Mouse (Mus musculus): ENCODE measurements around the gene Otulinl.

Otulinl gene

GRCm38 (mm10) chr15:27656626-27657025 lies 24.8 kb downstream of the Otulinl start:
- no peak for DNase-seq (ENCODE audit: low spot score)

GRCm38 (mm10) chr15:27655015-27655414 lies 26.4 kb downstream of the Otulinl start:
- DNase-seq (ENCODE audit: low spot score) = peak; percentile 47

GRCm38 (mm10) chr15:27647686-27648085 lies 33.7 kb downstream of the Otulinl start:
- DNase-seq (ENCODE audit: low spot score) = no peak

GRCm38 (mm10) chr15:27646665-27647064 lies 34.7 kb downstream of the Otulinl start:
- DNase-seq (ENCODE audit: low spot score) = no peak

- DNase-seq (ENCODE audit: low spot score) = no peak
Measured at GRCm38 (mm10) chr15:27645250-27645649, 36.1 kb downstream of the Otulinl start.

- peak; percentile 40 for DNase-seq (ENCODE audit: low spot score)
Measured at GRCm38 (mm10) chr15:27642895-27643294, 38.5 kb downstream of the Otulinl start.

GRCm38 (mm10) chr15:27641171-27641570 lies 40.2 kb downstream of the Otulinl start:
- DNase-seq (ENCODE audit: low spot score) = no peak

- peak; percentile 27 for DNase-seq (ENCODE audit: low spot score)
Measured at GRCm38 (mm10) chr15:27633941-27634900, 47.2 kb downstream of the Otulinl start.

GRCm38 (mm10) chr15:27630601-27631383 lies 50.6 kb downstream of the Otulinl start, which contains the start of gene Otulin:
TSS of gene Otulin (minus strand) at chr15:27630693.
- peak; percentile 99 for DNase-seq (ENCODE audit: low spot score)

GRCm38 (mm10) chr15:27629800-27630600 lies 51.4 kb downstream of the Otulinl start:
- no peak for DNase-seq (ENCODE audit: low spot score)

GRCm38 (mm10) chr15:27629046-27629445 lies 52.3 kb downstream of the Otulinl start:
- no peak for DNase-seq (ENCODE audit: low spot score)

- no peak for DNase-seq (ENCODE audit: low spot score)
Measured at GRCm38 (mm10) chr15:27627794-27628193, 53.6 kb downstream of the Otulinl start.

- no peak for DNase-seq (ENCODE audit: low spot score)
Measured at GRCm38 (mm10) chr15:27626314-27626713, 55.1 kb downstream of the Otulinl start.

- DNase-seq (ENCODE audit: low spot score) = no peak
Measured at GRCm38 (mm10) chr15:27625890-27626255, 55.5 kb downstream of the Otulinl start.

- DNase-seq (ENCODE audit: low spot score) = no peak
Measured at GRCm38 (mm10) chr15:27625014-27625889, 56.1 kb downstream of the Otulinl start.

- no peak for DNase-seq (ENCODE audit: low spot score)
Measured at GRCm38 (mm10) chr15:27623286-27623685, 58.1 kb downstream of the Otulinl start.

- no peak for DNase-seq (ENCODE audit: low spot score)
Measured at GRCm38 (mm10) chr15:27620475-27621185, 60.7 kb downstream of the Otulinl start.

GRCm38 (mm10) chr15:27619683-27620082 lies 61.7 kb downstream of the Otulinl start:
- DNase-seq (ENCODE audit: low spot score) = no peak

GRCm38 (mm10) chr15:27618778-27619533 lies 62.4 kb downstream of the Otulinl start:
- DNase-seq (ENCODE audit: low spot score) = no peak

- DNase-seq (ENCODE audit: low spot score) = no peak
Measured at GRCm38 (mm10) chr15:27617227-27617626, 64.2 kb downstream of the Otulinl start.

Data from urinary bladder, postnatal 14 days (tissue).